Mouse (Mus musculus) intestine, embryonic 15.5 days (tissue): Measurements from ENCODE around the gene Sema3c. TPM values are rescaled to one million over a fixed set of nuclear protein-coding genes. Genes with fewer than 3 reads are reported as not detected.
"Not testable (repeated sequence)": the region's sequence is repeated elsewhere in the genome, so short reads cannot be mapped to it uniquely, and the experiment has no call there.

ENCODE experiments used
- ATAC-seq: fragments of 200-750 bp; cut with Nextera tagmentation; 2 replicates; pipeline ENCODE4 v1.8.0; 2017; ENCODE audit warnings: moderate TSS enrichment, moderate library complexity
- H3K27ac ChIP-seq: fragments of 300-500 bp; sonication (generic); 2 replicates; pipeline ENCODE4 v1.5.1; 2015; ENCODE audit warnings: mild to moderate bottlenecking, inconsistent platforms
- H3K27me3 ChIP-seq: fragments of 300-500 bp; sonication (generic); replicated peaks from 2 replicates; pipeline ENCODE4 v1.6.1; 2015; ENCODE audit warnings: inconsistent platforms
- H3K36me3 ChIP-seq: fragments of 300-500 bp; sonication (generic); 2 replicates; pipeline ENCODE4 v1.6.1; 2015; ENCODE audit warnings: inconsistent platforms
- H3K4me1 ChIP-seq: fragments of 300-500 bp; sonication (generic); replicated peaks from 2 replicates; pipeline ENCODE4 v1.6.1; 2015; ENCODE audit warnings: inconsistent platforms
- H3K4me2 ChIP-seq: fragments of 300-500 bp; sonication (generic); replicated peaks from 2 replicates; pipeline ENCODE4 v1.6.1; 2015; ENCODE audit warnings: mild to moderate bottlenecking, inconsistent platforms
- H3K4me3 ChIP-seq: fragments of 300-500 bp; sonication (generic); replicated peaks from 2 replicates; pipeline ENCODE4 v1.5.1; 2015; ENCODE audit warnings: inconsistent platforms
- H3K9ac ChIP-seq: fragments of 300-500 bp; sonication (generic); 2 replicates; pipeline ENCODE4 v1.6.1; 2015; ENCODE audit warnings: inconsistent platforms
- H3K9me3 ChIP-seq: fragments of 300-500 bp; sonication (generic); 2 replicates; pipeline ENCODE4 v1.6.1; 2016; ENCODE audit warnings: inconsistent platforms
- WGBS: fragments of 180-500 bp; shearing (Covaris S2); methylation state at CpG from one replicate; pipeline ENCODE4 v1.1.7; 2015; 5-methylcytosine and 5-hydroxymethylcytosine counted together
- polyA plus RNA-seq: library from polyadenylated mRNA; unstranded; fragments of >200 nt; fragmentation: Nextera tagmentation; extraction: Ambion mirVana; gene quantifications from 2 replicates; pipeline ENCODE4 v1.2.1, GENCODE M21; 2015

The Sema3c gene
- polyA plus RNA-seq = 38.1 and 43.6 TPM in 2 replicates

- Histone ChIP-seq H3K9ac (peak within 1 kb of the TSS; percentile 51), H3K9me3 (no peaks in the 10 kb centered on the region), H3K4me2 (peak within 1 kb of the TSS; percentile 69), H3K27ac (peak within 1 kb of the TSS; percentile 80), H3K4me3 (peak within 1 kb of the TSS; percentile 47), H3K4me1 (no peaks in the 10 kb centered on the region), H3K36me3 (no peaks in the 10 kb centered on the region), H3K27me3 (no peaks in the 10 kb centered on the region)
- WGBS = 2% methylated on average over 16 of the region's 16 CpGs
- ATAC-seq = peak; percentile 34
Observed at GRCm38 (mm10) chr5:17573694-17574380, at the start of gene Sema3c. TSS of gene Sema3c (plus strand) at chr5:17574281.

- WGBS = 95% methylated on average over 2 of the region's 2 CpGs
- not testable (repeated sequence) for H3K4me3 ChIP-seq, H3K36me3 ChIP-seq, ATAC-seq, H3K27me3 ChIP-seq, H3K9ac ChIP-seq, H3K4me2 ChIP-seq, H3K4me1 ChIP-seq, H3K27ac ChIP-seq, H3K9me3 ChIP-seq
Observed at GRCm38 (mm10) chr5:17531165-17531564, 42.9 kb upstream of the Sema3c start.

- H3K4me1 ChIP-seq = no peaks in the 10 kb centered on the region
- 69% methylated on average over 4 of the region's 4 CpGs for WGBS
- no peak overlapping the region for H3K27ac ChIP-seq
- no peak overlapping the region for H3K4me3 ChIP-seq
- ATAC-seq = no peak
- H3K9ac ChIP-seq = no peak overlapping the region
- no peaks in the 10 kb centered on the region for H3K27me3 ChIP-seq
- no peak overlapping the region for H3K4me2 ChIP-seq
- H3K9me3 ChIP-seq = no peaks in the 10 kb centered on the region
- H3K36me3 ChIP-seq = no peaks in the 10 kb centered on the region
Observed at GRCm38 (mm10) chr5:17543141-17543540, 30.9 kb upstream of the Sema3c start.

- ATAC-seq = no peak
- Histone ChIP-seq H3K36me3 (no peaks in the 10 kb centered on the region), H3K4me3 (no peak overlapping the region), H3K9me3 (no peaks in the 10 kb centered on the region), H3K27me3 (no peaks in the 10 kb centered on the region), H3K4me2 (no peak overlapping the region), H3K27ac (no peak overlapping the region), H3K4me1 (no peaks in the 10 kb centered on the region), H3K9ac (no peak overlapping the region)
- 87% methylated on average over 2 of the region's 2 CpGs for WGBS
Observed at GRCm38 (mm10) chr5:17544904-17545449, 29.1 kb upstream of the Sema3c start.

- no peak for ATAC-seq
- WGBS = 55% methylated on average over 3 of the region's 3 CpGs
Observed at GRCm38 (mm10) chr5:17551693-17552092, 22.4 kb upstream of the Sema3c start.

GRCm38 (mm10) chr5:17556073-17556473 is 18.0 kb upstream of the Sema3c start:
- no peaks in the 10 kb centered on the region for H3K27me3 ChIP-seq
- WGBS = 27% methylated on average over 7 of the region's 7 CpGs
- H3K4me3 ChIP-seq = no peak overlapping the region
- H3K9me3 ChIP-seq = no peaks in the 10 kb centered on the region
- no peaks in the 10 kb centered on the region for H3K36me3 ChIP-seq
- ATAC-seq = peak; percentile 58; the same call in 1 of the 2 replicates
- H3K4me2 ChIP-seq = no peak overlapping the region
- H3K27ac ChIP-seq = no peak overlapping the region
- H3K9ac ChIP-seq = no peak overlapping the region
- no peaks in the 10 kb centered on the region for H3K4me1 ChIP-seq

More at GRCm38 (mm10) chr5:17551693-17552092, 22.4 kb upstream of the Sema3c start:
- Histone ChIP-seq H3K4me1 (no peaks in the 10 kb centered on the region), H3K4me2 (no peak overlapping the region), H3K36me3 (no peaks in the 10 kb centered on the region), H3K27me3 (no peaks in the 10 kb centered on the region), H3K9ac (no peak overlapping the region), H3K4me3 (no peak overlapping the region), H3K9me3 (no peaks in the 10 kb centered on the region), H3K27ac (no peak overlapping the region)

- Histone ChIP-seq H3K27ac (no peak overlapping the region), H3K4me3 (no peak overlapping the region), H3K36me3 (no peaks in the 10 kb centered on the region), H3K27me3 (no peaks in the 10 kb centered on the region), H3K9ac (no peak overlapping the region), H3K9me3 (no peaks in the 10 kb centered on the region), H3K4me1 (no peaks in the 10 kb centered on the region), H3K4me2 (no peak overlapping the region)
- ATAC-seq = no peak
- 86% methylated on average over 3 of the region's 3 CpGs for WGBS
Observed at GRCm38 (mm10) chr5:17556715-17557265, 17.3 kb upstream of the Sema3c start.

GRCm38 (mm10) chr5:17571571-17571970 is 2.5 kb upstream of the Sema3c start:
- Histone ChIP-seq H3K4me1 (no peaks in the 10 kb centered on the region), H3K9ac (no peak overlapping the region), H3K4me3 (no peak overlapping the region), H3K9me3 (no peaks in the 10 kb centered on the region), H3K27me3 (no peaks in the 10 kb centered on the region), H3K36me3 (no peaks in the 10 kb centered on the region), H3K27ac (peak overlapping the region; percentile 6; the same call in 1 of the 2 replicates), H3K4me2 (no peak overlapping the region)
- WGBS = 55% methylated on average over 6 of the region's 6 CpGs
- ATAC-seq = peak; percentile 77

GRCm38 (mm10) chr5:17574413-17575182 is 517 bp downstream of the Sema3c start:
- Histone ChIP-seq H3K36me3 (no peaks in the 10 kb centered on the region), H3K9me3 (no peaks in the 10 kb centered on the region), H3K4me1 (no peaks in the 10 kb centered on the region), H3K9ac (peak overlapping the region; percentile 51), H3K4me3 (peak overlapping the region; percentile 47), H3K4me2 (peak overlapping the region; percentile 69), H3K27me3 (no peaks in the 10 kb centered on the region), H3K27ac (peak overlapping the region; percentile 80)
- ATAC-seq = peak; percentile 93
- WGBS = 1% methylated on average over 59 of the region's 59 CpGs

GRCm38 (mm10) chr5:17575183-17575495 is 1.1 kb downstream of the Sema3c start:
- H3K9ac ChIP-seq = peak overlapping the region; percentile 51
- H3K9me3 ChIP-seq = no peaks in the 10 kb centered on the region
- H3K36me3 ChIP-seq = no peaks in the 10 kb centered on the region
- H3K4me3 ChIP-seq = peak overlapping the region; percentile 47
- peak overlapping the region; percentile 69 for H3K4me2 ChIP-seq
- no peaks in the 10 kb centered on the region for H3K4me1 ChIP-seq
- 0 out of 2 replicates have a peak, but pooled peaks have one; percentile 9 for ATAC-seq
- no peaks in the 10 kb centered on the region for H3K27me3 ChIP-seq
- peak overlapping the region; percentile 80 for H3K27ac ChIP-seq
- 15% methylated on average over 7 of the region's 7 CpGs for WGBS

GRCm38 (mm10) chr5:17576069-17576468 is 2.0 kb downstream of the Sema3c start:
- Histone ChIP-seq H3K27me3 (no peaks in the 10 kb centered on the region), H3K27ac (no peak overlapping the region), H3K36me3 (no peaks in the 10 kb centered on the region), H3K4me3 (peak overlapping the region; percentile 47; the same call in 1 of the 2 replicates), H3K4me2 (peak overlapping the region; percentile 69), H3K9ac (no peak overlapping the region), H3K4me1 (no peaks in the 10 kb centered on the region), H3K9me3 (no peaks in the 10 kb centered on the region)
- 46% methylated on average over 2 of the region's 2 CpGs for WGBS
- no peak for ATAC-seq

- no peak for ATAC-seq
- no peaks in the 10 kb centered on the region for H3K9me3 ChIP-seq
Observed at GRCm38 (mm10) chr5:17582047-17582515, 8.0 kb downstream of the Sema3c start.

More at GRCm38 (mm10) chr5:17582047-17582515, 8.0 kb downstream of the Sema3c start:
- Histone ChIP-seq H3K4me3 (no peak overlapping the region), H3K27me3 (no peaks in the 10 kb centered on the region), H3K9ac (no peak overlapping the region), H3K27ac (no peak overlapping the region), H3K36me3 (no peaks in the 10 kb centered on the region), H3K4me2 (no peak overlapping the region), H3K4me1 (no peaks in the 10 kb centered on the region)
- 63% methylated on average over 2 of the region's 2 CpGs for WGBS
